Mouse (Mus musculus) spleen, postnatal 36 days (tissue): ENCODE results near the gene Slco3a1.
A peak's percentile ranks its signal among the peaks of the same experiment; 100 is the strongest.

Experiments used
- DNase-seq, 2 experiments: peaks; one replicate each; pipeline ENCODE4 v3.0.0; 2022; ENCODE audit warnings: low spot score in 2 of 2, mixed read lengths in 1 of 2

The Slco3a1 gene

DNA sequence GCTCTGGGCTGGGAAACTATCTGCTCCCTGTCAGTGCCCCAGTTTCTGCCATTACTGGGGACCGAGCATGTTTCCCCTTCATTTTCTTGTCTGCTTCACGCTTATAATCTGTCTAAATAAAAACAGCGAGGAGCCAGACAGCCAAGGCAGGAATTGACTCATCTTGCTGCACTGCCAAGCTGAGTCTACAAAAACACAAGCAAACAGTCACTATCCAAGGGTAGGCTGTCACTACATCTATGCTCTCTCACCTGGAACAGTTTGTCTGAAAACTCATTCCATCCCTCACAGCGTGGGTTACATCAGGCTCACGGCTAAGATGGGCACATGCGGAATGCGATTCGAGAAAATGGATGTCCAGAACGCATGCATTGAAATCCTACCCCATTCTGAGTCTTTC lies 207.6 kb downstream of the Slco3a1 start:
- no peak for DNase-seq

DNA sequence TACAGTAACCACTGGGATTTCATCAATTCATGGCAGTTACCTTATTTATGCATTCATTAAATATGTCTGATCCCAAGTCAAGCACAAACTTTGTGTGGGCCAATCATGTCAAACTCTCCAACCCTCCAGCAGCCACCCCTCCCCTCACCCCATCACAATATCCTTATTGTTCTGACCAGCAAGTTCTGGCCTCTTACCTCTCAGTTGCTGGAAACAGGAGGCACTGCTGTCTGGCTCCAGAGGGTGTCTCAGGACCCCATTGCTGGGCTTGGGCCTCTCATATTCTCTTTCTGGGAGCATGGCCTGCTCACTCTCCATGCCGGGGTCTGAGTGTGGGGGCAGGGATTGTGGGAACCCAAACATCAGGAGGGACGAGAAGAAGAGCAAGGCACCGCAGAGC lies 208.1 kb downstream of the Slco3a1 start:
- no peak for DNase-seq

DNA sequence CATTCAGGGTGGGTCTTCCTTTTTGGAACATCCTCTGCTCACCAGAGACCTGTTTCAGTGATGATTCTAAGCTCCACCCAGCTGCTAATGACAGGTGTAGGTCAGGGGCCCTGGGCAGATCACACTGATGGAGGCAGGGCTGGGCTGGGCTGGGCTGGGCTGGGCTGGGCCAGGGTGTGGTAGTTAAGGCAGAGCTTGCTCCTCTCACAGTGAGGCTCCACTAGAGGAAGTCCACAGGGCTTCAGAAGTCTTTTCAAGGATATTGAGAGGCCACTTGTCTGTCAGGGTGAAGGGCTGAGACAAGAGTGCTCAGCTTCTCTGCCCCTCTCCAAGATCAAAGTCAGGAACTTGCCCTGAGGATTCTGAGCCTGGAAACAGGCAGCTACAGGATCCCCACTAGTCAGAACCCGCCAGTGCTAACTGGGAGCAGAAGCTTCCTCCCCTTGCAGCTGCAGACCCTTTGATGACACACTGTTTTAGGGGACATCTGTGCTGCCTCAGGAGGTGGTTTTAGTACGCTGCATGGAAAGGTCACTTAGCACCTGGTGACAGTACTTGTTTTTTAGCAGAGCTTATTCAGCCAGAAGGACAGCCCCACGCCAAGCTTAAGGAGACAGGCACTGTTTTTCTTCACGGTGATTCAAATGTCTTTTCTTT lies 213.3 kb downstream of the Slco3a1 start:
- no peak for DNase-seq

DNA sequence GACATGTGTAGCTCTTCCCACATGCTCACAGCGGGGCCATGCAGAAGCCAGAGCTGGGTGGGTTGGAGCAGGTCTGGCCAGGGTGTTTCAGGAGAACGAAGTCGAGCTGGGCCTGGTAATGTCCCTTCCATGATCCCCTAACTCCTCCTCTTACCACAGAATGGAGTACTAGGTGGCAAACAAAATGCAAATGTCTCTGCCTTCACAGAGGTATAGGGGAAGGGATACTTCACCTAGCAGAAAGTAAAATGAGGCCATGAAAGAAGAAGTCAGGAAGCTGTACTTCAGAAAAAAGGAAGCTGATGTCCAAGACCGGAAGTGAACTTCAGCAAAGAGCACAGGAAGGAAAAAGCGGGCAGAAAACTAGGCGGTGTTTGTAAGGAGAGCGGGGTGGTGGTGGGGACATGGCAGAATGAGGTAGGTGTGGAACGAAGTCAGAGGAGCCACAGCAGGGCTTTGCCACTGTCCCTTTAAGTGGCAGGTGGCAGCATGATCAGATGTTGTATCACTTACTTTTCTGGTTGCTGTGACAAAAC lies 214.1 kb downstream of the Slco3a1 start:
- peak in 1 of 2 experiments; percentile 3 for DNase-seq

DNA sequence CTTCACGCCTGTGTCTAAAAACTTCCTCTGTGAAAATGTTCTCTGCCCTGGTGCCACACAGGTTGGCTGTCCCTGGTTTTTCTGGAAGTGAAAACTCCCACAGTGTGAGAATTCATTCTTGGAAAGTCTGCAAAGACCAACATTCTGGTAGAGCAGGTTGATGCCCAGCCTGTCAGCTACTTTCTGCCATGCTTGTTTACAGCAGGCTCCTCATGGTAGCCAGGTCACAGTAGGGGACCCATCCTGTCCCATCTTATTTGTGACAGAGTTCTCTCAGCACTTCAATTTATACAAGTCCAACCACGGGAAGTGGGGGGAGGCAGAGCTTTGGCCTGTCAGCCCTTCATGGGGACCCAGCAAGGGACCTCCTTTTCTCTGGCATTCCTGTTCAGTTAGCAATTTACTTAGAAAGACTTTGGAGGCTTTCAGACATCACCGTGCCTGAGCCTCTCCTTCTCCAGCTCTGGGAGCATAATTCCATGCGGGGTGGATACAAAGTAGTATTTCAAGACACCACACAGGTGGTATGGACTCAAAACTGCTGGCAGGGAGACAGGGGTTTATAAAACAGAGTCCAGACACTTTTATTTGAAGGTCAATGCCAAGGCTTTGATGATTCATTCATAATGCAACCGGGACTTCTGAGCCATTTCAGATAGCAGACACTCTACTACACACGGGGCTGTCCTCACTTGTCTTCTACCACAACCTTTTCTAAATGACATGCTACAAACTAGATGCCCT lies 216.7 kb downstream of the Slco3a1 start:
- no peak for DNase-seq

DNA sequence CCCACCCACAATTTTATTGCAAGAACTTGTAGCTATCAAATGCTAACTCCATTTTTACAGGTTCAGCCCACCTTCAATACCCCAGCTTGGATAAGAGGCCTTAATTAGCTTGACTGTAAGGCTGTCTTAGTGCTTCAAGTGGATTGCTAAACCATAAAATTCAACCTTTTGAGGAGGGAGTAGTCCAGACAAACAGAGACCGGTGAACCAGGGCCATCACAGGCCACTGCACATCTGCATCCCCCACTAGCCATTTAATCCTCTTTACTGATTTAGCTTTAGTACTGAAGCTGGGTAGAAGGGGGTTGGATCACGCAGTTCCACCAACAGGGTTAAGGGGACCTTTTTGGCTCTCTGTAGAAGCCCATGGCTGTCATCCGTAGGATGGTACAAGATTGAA lies 222.3 kb downstream of the Slco3a1 start:
- no peak for DNase-seq

DNA sequence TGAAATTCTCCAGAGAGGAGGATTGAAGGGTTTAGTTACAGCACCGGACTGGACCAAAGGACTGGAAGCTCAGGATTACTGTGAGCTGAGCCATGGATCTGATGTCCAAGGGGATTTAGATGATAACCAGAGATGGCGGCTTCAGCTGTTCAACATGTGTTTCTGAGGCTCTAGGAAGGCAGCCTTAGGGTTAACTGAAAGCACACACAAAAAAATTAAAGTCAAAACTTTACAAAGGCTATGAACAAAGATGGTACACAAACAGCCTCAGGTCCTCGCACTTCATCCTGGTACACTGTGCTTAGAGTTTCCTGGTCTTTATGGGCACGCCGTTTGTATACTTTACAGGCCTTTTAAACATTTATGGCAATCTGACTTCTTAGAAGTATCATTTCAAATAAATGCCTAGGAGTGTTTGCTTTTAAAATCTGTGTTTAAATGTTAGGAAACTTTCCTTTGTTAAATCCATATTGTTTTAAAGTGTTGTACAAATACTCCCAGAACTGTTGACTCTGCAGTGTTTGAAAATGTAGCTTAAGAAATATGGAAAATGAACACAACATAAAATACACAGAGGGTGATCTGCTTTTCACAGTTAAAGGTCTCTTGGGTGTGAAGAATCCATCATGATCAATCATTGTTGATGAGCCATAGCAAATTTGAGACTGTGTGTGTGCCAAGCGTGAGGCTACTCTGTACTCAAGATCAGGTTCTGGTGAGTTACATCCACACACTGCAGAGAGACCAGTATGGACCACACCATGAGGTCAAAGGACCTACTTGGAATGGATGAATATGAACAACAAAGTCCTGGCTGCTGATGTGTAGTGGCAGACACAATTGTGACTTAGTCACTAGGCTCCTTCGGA lies 223.5 kb downstream of the Slco3a1 start:
- no peak for DNase-seq

DNA sequence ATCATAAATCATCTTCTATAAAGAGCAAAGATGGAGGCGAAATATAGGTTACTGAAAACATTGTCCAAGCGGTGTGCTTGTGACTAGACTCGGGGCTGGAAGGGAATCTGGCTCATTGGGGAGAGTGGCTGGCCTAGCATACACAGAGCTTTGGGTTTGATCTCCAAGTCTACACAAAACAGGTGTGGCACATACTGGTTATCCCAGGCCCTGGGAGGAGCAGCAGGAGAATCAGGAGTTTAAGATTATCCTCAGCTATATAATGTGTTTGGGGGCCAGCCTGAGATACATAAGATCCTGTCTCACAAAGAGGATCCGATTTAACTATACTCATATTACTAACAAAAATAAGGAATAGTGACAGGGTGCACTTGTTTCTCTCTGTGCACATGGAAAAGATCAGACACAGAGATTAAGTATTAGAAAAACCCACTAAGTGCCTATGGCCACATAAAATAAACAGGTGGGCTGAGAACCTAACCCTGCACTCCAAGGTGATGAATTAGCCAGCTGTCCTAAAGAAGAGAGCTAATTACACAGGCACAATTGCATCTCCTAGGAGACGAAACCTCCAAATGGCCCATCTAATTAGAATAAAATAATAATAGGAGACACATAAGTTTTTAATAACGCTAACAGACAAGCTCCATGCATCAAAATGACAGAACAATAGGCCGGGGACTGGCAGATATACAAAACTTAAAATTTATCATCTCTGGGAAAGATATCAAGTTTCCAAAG lies 224.3 kb downstream of the Slco3a1 start:
- DNase-seq, result no peak

DNA sequence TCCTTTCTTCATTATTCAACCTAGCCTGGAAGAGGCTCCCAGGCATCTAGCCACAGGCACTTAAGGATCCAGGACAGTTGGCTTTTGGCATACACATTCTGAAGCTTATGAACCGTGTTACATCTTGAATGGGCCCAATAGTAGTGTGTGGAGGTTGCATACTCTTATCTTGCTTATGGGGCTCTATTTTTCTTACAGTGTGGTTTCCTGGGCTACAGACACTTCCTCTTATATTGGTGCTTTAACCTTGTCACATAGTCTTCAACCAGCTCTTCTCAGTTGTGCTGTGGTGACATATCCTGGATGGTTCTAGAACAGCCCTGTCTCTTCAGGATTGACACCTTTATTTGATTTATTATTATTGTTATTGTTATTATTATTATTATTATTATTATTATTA lies 225.6 kb downstream of the Slco3a1 start:
- DNase-seq, result no peak

DNA sequence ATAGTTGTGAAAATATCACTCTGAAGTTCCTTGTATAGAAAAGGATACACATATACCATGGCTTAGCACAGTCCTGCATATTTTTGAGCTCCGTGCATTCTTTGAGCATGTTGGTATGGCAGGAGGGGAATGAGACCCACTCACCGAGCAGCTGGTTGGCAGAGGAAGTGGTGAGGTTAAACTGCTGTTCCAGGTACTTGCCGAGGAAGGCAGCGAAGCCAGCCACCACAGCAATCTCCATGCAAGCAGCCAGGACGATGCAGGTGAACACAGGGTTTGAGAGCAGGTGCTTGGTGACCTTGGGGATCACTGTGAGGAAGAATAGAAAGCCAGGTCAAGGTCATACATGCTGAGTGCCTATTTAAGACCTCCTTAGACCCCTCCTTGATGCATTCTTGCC lies 226.9 kb downstream of the Slco3a1 start:
- no peak for DNase-seq

DNA sequence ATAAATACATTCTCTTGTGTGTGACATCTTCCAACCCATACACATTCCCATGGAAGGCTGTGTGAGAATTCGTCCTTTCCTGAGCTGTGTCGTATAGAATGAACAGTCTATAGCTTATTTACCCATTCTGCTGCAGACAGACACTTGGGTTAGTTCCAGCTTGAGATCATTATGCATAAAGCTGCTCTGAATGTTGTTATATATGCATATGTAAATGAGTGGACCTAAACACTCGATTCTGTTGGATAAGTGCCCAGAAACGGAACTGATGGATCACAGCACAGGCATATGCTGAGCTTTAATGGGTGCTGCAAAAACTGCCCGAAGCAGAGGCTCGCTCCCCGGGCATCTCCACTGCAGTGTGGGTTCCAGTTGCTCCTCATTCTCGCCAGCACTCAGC lies 229.5 kb downstream of the Slco3a1 start:
- no peak for DNase-seq

DNA sequence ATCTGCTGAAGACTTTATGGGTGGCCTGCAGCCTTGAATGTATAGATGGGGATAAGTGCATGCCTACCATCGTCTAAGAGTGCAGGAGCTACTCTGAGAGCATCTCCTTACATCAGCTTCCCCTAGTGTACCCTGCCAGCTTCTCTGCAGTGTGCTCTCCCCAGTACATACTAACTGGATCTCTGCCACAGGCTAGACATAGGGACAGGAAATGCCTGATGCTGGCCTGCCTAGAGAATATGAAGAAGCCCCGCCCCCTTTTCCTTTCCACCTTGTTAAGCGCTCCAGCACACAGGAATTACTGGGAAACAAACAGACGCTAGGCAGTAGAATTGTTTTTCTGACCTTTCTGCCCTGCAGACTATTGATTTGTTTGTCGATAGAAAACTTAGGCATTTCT lies 230.9 kb downstream of the Slco3a1 start:
- DNase-seq, result no peak

DNA sequence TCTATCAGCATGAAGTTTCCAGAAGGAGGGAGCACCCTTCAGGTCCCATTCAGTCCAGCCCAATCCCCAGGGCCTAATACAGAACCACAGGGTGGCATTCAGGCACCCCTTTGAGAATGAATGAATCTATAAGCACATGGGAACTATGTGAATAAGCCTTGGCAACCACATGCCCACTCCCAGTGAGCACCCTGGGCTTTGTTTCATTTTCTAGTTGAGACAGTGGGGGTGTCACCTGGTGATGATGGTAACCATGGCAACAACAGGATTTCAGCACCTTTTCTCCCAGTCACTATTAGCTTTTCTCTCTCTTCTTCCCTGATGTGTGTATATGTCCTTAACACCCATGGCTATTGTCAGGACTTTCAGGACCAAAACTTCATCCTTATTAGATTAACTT lies 231.4 kb downstream of the Slco3a1 start:
- no peak for DNase-seq

DNA sequence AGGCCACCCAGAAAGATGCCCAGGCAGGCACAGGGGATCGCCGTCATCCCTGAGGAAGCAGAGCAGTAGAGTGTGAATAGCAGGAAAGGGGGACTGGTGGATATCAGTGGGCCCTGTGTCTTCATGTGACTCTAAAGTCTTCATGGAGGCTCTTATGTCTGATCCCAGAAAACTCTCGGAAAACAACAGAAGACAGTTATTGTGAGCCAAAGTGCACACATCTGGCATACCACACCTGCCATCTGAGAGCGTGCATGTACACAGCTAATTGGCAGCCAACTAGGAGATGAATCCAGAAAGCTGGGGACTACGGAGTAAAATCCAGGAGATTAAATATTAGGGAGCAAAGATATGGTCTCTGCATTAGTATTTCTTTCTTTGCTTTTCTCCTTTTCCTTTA lies 233.9 kb downstream of the Slco3a1 start:
- DNase-seq, result no peak

DNA sequence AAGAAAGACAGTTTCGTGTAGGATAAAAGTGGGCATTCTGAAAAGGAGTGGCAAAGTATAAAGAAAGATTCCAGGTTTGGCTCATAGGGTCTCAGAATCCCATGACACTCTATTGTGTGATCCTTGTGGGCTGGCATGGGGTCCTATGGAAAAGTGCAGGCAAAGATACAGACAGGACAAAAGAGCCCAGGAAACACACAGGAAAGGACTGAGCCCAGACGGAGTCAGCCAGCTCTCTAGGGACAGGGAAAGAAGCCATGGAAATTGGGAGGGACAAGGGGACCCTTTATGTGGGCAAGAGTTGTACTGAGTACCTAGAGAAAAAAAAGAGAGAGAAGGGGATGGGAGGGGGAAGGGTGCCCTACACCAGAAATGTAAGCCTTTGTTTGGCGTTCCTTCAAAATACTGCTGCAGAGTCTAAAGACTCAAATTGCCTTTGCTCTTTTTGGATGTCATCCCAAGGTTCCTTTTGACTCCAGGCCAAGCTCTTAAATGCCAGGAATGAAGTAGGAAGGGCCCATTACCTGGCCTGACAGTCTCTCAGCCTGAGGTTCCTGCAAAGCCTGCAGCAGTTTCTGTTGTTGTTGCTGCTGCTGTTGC lies 238.6 kb downstream of the Slco3a1 start:
- DNase-seq, result no peak

DNA sequence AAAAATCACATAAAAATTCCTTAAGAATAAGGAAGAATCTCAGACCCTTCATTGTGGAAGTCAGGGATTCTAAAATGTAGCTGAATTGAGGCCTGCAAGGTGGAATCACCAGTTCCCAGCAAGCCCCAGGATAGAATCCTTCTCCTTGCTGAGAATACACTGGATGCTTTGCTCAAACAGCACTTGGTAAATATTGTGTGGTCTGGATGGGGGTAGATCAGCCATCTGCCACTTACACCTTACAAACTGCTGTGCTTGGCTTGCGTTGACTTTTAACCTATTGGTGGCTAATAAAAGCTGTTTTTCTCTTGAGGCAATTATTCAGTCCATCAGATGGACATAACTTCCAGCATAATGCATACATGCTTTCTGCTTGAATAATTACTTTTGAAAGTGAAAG lies 240.3 kb downstream of the Slco3a1 start:
- no peak for DNase-seq

DNA sequence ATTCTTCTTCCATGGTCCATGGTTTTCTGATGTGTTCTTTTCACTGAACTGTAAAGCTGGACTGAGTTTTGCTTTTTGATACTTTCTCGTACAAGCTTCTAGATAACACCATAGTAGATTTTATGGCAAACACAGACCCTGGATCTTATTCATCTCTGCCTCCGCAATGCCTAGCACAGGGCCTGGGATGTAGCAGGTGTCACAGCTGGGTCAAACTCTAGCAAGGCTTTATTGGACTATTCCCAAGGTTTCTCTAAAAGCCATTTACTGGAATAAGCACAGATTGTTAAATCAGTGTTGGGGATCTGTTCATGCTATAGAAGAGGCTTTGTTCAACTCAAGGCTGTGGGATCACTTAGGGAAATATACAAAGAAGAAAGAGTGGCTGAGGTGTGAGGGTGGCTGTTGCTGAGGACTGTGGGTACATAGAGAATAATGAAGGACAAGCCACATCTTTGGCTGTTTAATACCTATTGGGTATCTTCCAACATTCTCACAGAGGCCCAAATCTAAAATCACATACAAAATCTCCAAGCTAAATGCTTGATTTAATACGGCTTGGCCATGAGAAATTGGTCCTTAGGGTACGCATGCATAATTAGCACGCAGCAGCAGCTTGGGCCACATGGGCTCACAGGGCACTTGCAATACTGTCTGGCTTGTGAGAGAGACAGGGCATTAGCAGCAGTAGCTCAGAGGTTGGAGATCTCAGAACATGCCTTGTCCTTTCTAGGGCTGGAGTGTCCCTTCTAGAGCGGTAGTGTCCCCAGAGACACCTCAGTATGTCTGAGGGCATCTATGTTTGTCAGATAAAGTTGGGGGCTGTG lies 241.1 kb downstream of the Slco3a1 start:
- no peak for DNase-seq

DNA sequence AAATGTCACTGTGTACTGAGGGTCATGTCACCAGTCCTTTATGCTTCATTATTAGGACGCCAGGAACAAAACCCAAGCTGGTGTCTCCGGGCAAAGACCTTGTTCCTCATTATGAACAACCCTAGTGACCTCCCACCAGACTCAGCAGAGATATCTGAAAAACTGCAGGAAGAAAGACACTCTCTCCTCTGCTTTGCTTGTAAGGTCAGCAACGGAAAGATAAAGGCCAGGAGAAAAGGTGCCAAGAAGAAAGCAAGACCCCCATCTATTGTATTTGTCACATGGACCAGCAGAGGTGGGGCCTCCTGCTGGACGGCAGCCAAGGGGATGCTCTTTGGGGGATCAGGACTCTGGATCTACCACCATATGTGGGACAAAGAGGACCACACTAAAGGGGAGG lies 243.0 kb downstream of the Slco3a1 start:
- DNase-seq, result no peak

DNA sequence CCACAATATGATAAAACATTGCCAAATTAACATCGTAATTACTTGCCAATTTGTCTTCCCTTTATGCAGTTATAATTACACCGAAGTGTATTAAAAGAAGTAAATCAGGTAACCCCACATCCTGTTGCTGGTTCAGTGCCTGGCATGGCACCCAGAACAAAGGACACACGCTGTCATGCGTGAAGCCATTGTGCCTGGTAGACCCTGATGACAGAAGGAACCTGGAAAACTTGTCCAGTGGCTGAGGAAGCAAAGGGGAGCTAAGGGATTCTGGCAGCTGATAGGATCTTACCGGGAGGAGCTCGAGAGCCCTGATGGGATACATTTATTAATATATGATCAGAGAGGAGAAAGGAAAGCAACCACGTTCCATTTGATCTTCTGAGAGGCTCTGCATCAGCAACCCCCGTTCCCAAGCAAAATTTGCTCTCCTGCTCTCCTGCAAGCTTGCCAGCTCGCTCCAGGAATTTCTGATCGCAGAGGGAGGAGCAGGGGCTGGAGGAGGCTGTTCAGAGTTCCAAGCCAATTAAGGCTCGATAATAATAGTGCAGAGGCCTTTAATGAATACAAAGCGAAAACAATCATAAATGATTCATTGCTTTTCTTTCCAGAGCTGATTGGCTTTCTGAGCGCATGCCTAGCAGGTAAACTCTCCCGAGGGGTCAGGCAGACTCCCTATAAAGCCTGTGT lies 250.8 kb downstream of the Slco3a1 start:
- no peak for DNase-seq

DNA sequence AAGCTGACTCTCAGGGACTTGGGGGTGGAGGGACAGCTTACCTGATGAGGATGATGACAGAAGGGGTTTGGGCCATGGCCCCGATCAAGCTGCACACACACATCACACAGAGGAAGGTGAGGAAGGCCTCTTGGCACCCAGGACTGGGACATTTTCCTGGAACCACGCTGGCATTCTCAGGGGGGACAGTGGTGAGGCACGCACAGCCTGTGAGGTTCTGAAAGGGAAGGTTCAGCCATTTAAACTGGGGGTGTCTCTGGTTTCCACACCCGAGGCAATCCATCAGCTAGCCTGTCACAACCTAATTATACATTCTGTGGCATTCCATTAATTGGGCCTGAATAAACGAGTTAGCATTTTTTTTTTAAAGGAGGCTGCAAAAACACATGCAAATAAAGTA lies 251.5 kb downstream of the Slco3a1 start:
- DNase-seq, result no peak
